ENCODE assay signal across 22 mouse cellular contexts in the genomic region with DNA sequence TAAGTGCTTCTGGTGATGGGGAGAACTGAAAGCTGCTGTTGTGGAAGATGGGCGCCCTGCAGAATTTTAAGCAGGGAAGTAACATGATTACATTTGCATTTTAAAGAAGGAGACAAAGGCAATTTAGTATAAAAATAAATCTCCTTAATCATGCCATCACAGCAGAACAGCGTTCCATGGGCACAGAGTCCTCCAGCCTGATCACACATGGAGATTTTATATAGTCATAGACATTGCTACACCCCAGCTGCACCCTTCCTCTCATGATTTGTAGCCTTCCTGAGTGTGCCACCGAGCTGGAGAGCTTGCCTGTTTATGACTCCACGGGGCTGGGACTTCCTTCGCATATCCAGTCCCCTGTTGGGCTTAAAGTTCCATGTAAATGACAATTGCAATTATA. TPM values are rescaled to one million over a fixed set of nuclear protein-coding genes. Genes with fewer than 3 reads are reported as not detected.
DNase-seq lines count a peak whose midpoint lies in the region; ATAC-seq and TF ChIP-seq lines count a peak whose summit lies in the region.
"Had no signal": no experiment of that assay in that cellular context is flagged by ENCODE, and none has a peak within 500 bp of the region (broad histone marks: within the 10 kb centered on the region; RNA-seq: fewer than 3 reads in every experiment).

No protein-coding gene starts in this region.

- peak; percentile 74 for ATAC-seq in forebrain, embryonic 14.5 days
- no peak for ATAC-seq in hindbrain, embryonic 15.5 days (ENCODE audit: low FRiP score, low read depth)
- no peak for ATAC-seq in hindbrain, postnatal 0 days
- ATAC-seq in forebrain, postnatal 0 days = peak; percentile 93
- ATAC-seq: intestine, embryonic 15.5 days had no signal

- H3K4me3 ChIP-seq in forebrain, embryonic 14.5 days (ENCODE audit: low read depth, low read length) = no peak overlapping the region
- no peak overlapping the region for H3K4me3 ChIP-seq in forebrain, embryonic 10.5 days
- H3K4me3 ChIP-seq in hindbrain, embryonic 15.5 days = no peak overlapping the region
- H3K4me3 ChIP-seq in hindbrain, postnatal 0 days (ENCODE audit: low read length) = no peak overlapping the region
- no peak overlapping the region for H3K4me3 ChIP-seq in forebrain, postnatal 0 days (ENCODE audit: low read depth, low read length)
- H3K4me3 ChIP-seq: embryonic facial prominence, embryonic 10.5 days; heart, embryonic 12.5 days; hindbrain, embryonic 10.5 days; intestine, embryonic 15.5 days had no signal

- no peak overlapping the region for H3K9ac ChIP-seq in forebrain, embryonic 14.5 days (ENCODE audit: low read length)
- no peak overlapping the region for H3K9ac ChIP-seq in hindbrain, embryonic 15.5 days
- H3K9ac ChIP-seq in hindbrain, postnatal 0 days (replicated peaks; ENCODE audit: low read length) = no peak overlapping the region
- H3K9ac ChIP-seq in forebrain, postnatal 0 days = no peak overlapping the region
- H3K9ac ChIP-seq: heart, embryonic 12.5 days; intestine, embryonic 15.5 days had no signal

- H3K4me1 ChIP-seq in forebrain, embryonic 14.5 days (ENCODE audit: control insufficient read depth, insufficient read depth, low read length) = no peaks in the 10 kb centered on the region
- no peaks in the 10 kb centered on the region for H3K4me1 ChIP-seq in forebrain, embryonic 10.5 days
- H3K4me1 ChIP-seq in hindbrain, embryonic 15.5 days (replicated peaks) = peaks cover 6% of the 10 kb centered on the region; the same call in 1 of the 2 replicates
- H3K4me1 ChIP-seq in hindbrain, postnatal 0 days (ENCODE audit: insufficient read depth, low read length) = no peaks in the 10 kb centered on the region; the same call in 1 of the 2 replicates
- H3K4me1 ChIP-seq in forebrain, postnatal 0 days (ENCODE audit: insufficient read depth) = no peaks in the 10 kb centered on the region; the same call in 1 of the 2 replicates
- H3K4me1 ChIP-seq: embryonic facial prominence, embryonic 10.5 days; heart, embryonic 12.5 days; hindbrain, embryonic 10.5 days; intestine, embryonic 15.5 days had no signal

- no peak for TF ChIP-seq CTCF in hindbrain, postnatal 0 days (IDR thresholded peaks at IDR 0.05; ENCODE audit: low read depth)
- no peak for TF ChIP-seq CTCF in forebrain, postnatal 0 days (IDR thresholded peaks at IDR 0.05; ENCODE audit: low read depth)

- no peak overlapping the region for H3K27ac ChIP-seq in forebrain, embryonic 14.5 days (ENCODE audit: low read depth, low read length)
- no peak overlapping the region for H3K27ac ChIP-seq in forebrain, embryonic 10.5 days
- 0 out of 2 replicates have a peak overlapping the region, but pooled peaks have one; percentile 13 for H3K27ac ChIP-seq in hindbrain, embryonic 15.5 days (replicated peaks)
- H3K27ac ChIP-seq in hindbrain, postnatal 0 days = no peak overlapping the region
- H3K27ac ChIP-seq in forebrain, postnatal 0 days (ENCODE audit: low read depth, low read length) = peak overlapping the region; percentile 9; the same call in 1 of the 2 replicates
- H3K27ac ChIP-seq: embryonic facial prominence, embryonic 10.5 days; hindbrain, embryonic 10.5 days; intestine, embryonic 15.5 days had no signal

- WGBS in forebrain, embryonic 14.5 days = 45% methylated on average over 5 of the region's 5 CpGs
- 76% methylated on average over 5 of the region's 5 CpGs for WGBS in forebrain, embryonic 10.5 days
- 35% methylated on average over 5 of the region's 5 CpGs for WGBS in hindbrain, embryonic 15.5 days
- 35% methylated on average over 5 of the region's 5 CpGs for WGBS in hindbrain, postnatal 0 days
- 29% methylated on average over 5 of the region's 5 CpGs for WGBS in forebrain, postnatal 0 days

- H3K36me3 ChIP-seq in forebrain, embryonic 14.5 days (ENCODE audit: control insufficient read depth, insufficient read depth, low read length) = no peaks in the 10 kb centered on the region
- no peaks in the 10 kb centered on the region for H3K36me3 ChIP-seq in forebrain, embryonic 10.5 days (replicated peaks)
- no peaks in the 10 kb centered on the region for H3K36me3 ChIP-seq in hindbrain, embryonic 15.5 days
- H3K36me3 ChIP-seq in hindbrain, postnatal 0 days (ENCODE audit: insufficient read depth, low read length) = no peaks in the 10 kb centered on the region
- H3K36me3 ChIP-seq in forebrain, postnatal 0 days (ENCODE audit: insufficient read depth) = no peaks in the 10 kb centered on the region
- H3K36me3 ChIP-seq: embryonic facial prominence, embryonic 10.5 days; heart, embryonic 12.5 days; hindbrain, embryonic 10.5 days; intestine, embryonic 15.5 days had no signal

- no peak overlapping the region for H3K4me2 ChIP-seq in forebrain, embryonic 14.5 days (ENCODE audit: low read length)
- no peak overlapping the region for H3K4me2 ChIP-seq in hindbrain, embryonic 15.5 days
- no peak overlapping the region for H3K4me2 ChIP-seq in hindbrain, postnatal 0 days (ENCODE audit: low read depth, low read length)
- no peak overlapping the region for H3K4me2 ChIP-seq in forebrain, postnatal 0 days (ENCODE audit: low read depth)
- H3K4me2 ChIP-seq: heart, embryonic 12.5 days; intestine, embryonic 15.5 days had no signal

- no peaks in the 10 kb centered on the region for H3K27me3 ChIP-seq in forebrain, embryonic 14.5 days (replicated peaks; ENCODE audit: control insufficient read depth, insufficient read depth, low read length)
- no peaks in the 10 kb centered on the region for H3K27me3 ChIP-seq in forebrain, embryonic 10.5 days (ENCODE audit: poor library complexity, severe bottlenecking)
- H3K27me3 ChIP-seq in hindbrain, embryonic 15.5 days = no peaks in the 10 kb centered on the region
- no peaks in the 10 kb centered on the region for H3K27me3 ChIP-seq in hindbrain, postnatal 0 days (ENCODE audit: insufficient read depth, low read length)
- H3K27me3 ChIP-seq in forebrain, postnatal 0 days (ENCODE audit: insufficient read depth, low read length) = no peaks in the 10 kb centered on the region
- H3K27me3 ChIP-seq: intestine, embryonic 15.5 days had no signal

- H3K9me3 ChIP-seq in forebrain, embryonic 14.5 days (replicated peaks; ENCODE audit: control insufficient read depth, low read length) = no peaks in the 10 kb centered on the region
- no peaks in the 10 kb centered on the region for H3K9me3 ChIP-seq in forebrain, embryonic 10.5 days
- no peaks in the 10 kb centered on the region for H3K9me3 ChIP-seq in hindbrain, embryonic 15.5 days
- H3K9me3 ChIP-seq in hindbrain, postnatal 0 days (ENCODE audit: low read length) = no peaks in the 10 kb centered on the region
- H3K9me3 ChIP-seq in forebrain, postnatal 0 days (ENCODE audit: low read length) = no peaks in the 10 kb centered on the region
- H3K9me3 ChIP-seq: embryonic facial prominence, embryonic 10.5 days; heart, embryonic 12.5 days; hindbrain, embryonic 10.5 days; intestine, embryonic 15.5 days had no signal

- peak; percentile 44 for DNase-seq in forebrain, embryonic 14.5 days (ENCODE audit: low spot score)
- no peak for DNase-seq in forebrain, embryonic 10.5 days (ENCODE audit: extremely low spot score, low spot score)
- no peak for DNase-seq in hindbrain, postnatal 0 days (ENCODE audit: low spot score)
- DNase-seq in brain, adult 2 months (ENCODE audit: low read depth, low spot score) = peak; percentile 40
- no peak for DNase-seq in forebrain, postnatal 0 days
- DNase-seq in lung, postnatal 10 days = no peak
- DNase-seq in testis, postnatal 10 days (ENCODE audit: low spot score) = no peak
- DNase-seq: adrenal gland, postnatal 14 days; cerebellum, adult 2 months; cerebellum, postnatal 10 days; gastrocnemius, postnatal 10 days; kidney, adult 18-20 months had no signal

RNA-seq across cellular contexts. Expression of a gene that starts 42.4 kb away (rescaled TPM):
- polyA plus RNA-seq in forebrain, embryonic 14.5 days (2014; fragmentation: Nextera tagmentation; extraction: Ambion mirVana) = 0.03 and 0.07 TPM in 2 replicates
- polyA plus RNA-seq in forebrain, embryonic 10.5 days (2016; fragmentation: Nextera tagmentation; extraction: Ambion mirVana) = not detected in 2 replicates
- 0.06 and 0.17 TPM in 2 replicates for polyA plus RNA-seq in hindbrain, embryonic 15.5 days (2015; fragmentation: Nextera tagmentation; extraction: Ambion mirVana)
- 0.31 and 0.97 TPM in 2 replicates for total RNA-seq in hindbrain, postnatal 0 days (2014; rRNA removed)
- 0.13 and 0.44 TPM in 2 replicates for polyA plus RNA-seq in hindbrain, postnatal 0 days (2015; fragmentation: Nextera tagmentation; extraction: Ambion mirVana)
- total RNA-seq in forebrain, postnatal 0 days (2014; rRNA removed) = 0.54 and 1.6 TPM in 2 replicates
- polyA plus RNA-seq in forebrain, postnatal 0 days (2015; fragmentation: Nextera tagmentation; extraction: Ambion mirVana) = 0.14 and 0.29 TPM in 2 replicates
- total RNA-seq: adrenal gland, adult 18-20 months; adrenal gland, postnatal 14 days; gastrocnemius, postnatal 4 days; heart, postnatal 25 days; MEL had no signal
- polyA plus RNA-seq: C2C12; intestine, embryonic 15.5 days had no signal

Comparison
In these comparisons a context has a peak if more than half of its experiments do, and no peak if none do; other contexts are left out.
1. DNase-seq: peak in forebrain, embryonic 14.5 days (single experiment) and brain, adult 2 months (single experiment); none in forebrain, embryonic 10.5 days (single experiment), hindbrain, postnatal 0 days (single experiment), forebrain, postnatal 0 days (single experiment), lung, postnatal 10 days (single experiment) and testis, postnatal 10 days (single experiment).
2. H3K27ac ChIP-seq: peak in hindbrain, embryonic 15.5 days (single experiment) and forebrain, postnatal 0 days (single experiment); none in forebrain, embryonic 14.5 days (single experiment), forebrain, embryonic 10.5 days (single experiment) and hindbrain, postnatal 0 days (single experiment).
3. ATAC-seq: peak in forebrain, embryonic 14.5 days (single experiment) and forebrain, postnatal 0 days (single experiment); none in hindbrain, embryonic 15.5 days (single experiment) and hindbrain, postnatal 0 days (single experiment).